Mouse (Mus musculus) frontal cortex, adult (tissue): ENCODE data around the gene Asb18.
A peak's percentile ranks its signal among the peaks of the same experiment; 100 is the strongest.

Experiments
- ATAC-seq: cut with Nextera tagmentation; 2 replicates; pipeline ENCODE4 v1.9.2; 2017; ENCODE audit warnings: mild to moderate bottlenecking, moderate library complexity, mixed read lengths; ENCODE audit not compliant: low TSS enrichment

Asb18 gene

DNA sequence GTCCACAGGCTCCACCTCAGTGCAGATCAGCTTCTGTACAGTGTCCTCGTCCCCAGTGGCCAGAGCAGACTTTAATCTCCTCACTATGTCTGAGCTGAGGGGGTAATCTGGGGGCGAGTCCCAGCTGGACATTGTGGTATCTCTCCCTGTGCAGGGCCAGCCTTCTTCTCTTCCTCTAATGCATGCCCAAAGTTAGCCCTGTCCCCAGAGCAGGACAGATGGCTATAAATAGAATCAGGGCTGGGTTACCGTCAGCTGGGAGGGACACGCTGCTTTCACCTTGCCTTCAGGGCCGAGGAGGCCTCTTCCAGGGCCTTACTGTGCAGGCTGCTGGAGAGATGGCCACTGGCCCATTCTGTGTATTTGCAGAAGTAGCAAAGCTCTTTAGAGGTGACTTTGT, at the start of gene Asb18:
Asb18 (minus strand) TSS at position 221 of the 400 bp plus-strand sequence.
- ATAC-seq, result no peak

DNA sequence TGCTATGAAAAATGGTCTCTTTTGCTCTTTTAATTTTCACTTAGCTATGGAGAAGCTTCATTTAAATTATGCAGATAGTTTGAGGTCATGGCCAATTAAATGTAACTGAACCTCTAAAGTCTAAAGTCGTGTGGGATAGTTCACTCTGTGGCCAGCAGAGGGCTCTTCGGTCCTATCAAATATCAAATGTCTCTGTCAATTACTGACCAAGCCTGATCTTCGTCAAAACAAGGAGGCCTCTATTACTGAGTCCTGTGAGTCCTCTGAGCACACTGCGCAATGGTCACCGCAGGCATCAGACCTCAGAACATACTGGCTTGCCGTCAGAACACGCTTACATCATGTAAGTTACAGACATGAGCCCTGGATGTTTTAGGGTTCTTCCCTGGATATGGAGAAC, 46.1 kb upstream of the Asb18 start:
- peak; percentile 76; the same call in 1 of the 2 replicates for ATAC-seq

DNA sequence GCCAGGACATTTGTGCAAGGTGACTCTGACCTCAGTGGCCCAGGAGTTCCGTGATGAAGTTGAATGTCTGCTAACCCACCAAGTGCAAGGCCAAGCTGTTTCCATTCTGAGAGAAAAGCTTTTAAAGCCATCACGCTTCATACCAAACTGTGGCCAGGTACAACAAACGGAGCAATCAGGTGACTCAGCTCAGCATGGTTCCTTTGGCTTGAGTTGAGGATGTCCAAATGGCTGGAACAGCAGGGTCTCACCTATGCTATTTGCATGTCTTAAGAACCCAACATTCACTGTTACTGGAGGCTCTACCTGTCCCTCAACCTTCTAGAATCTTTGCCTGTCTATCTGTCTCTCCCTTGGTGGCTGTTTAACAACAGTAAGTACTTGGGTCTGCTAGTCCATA, 45.6 kb upstream of the Asb18 start:
- no peak for ATAC-seq

DNA sequence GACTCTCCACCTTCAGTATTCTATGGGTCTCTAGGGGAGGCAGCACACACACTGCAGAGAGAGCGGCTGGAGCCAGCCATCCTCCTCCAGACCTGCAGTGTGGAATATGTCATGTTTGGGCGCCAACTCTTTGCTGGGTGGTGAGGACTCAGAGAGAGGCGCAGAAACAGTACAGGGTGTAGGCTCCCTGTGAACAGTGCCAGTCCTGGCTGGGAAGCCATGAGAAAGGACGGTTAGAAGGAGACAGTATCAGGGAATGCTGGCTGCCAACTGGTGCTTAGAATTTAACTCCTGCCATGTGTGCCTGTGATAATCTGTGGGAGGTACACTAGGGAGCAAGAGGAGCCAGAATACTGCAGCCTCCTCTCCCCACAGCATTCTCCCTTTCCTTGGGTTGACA, 40.5 kb upstream of the Asb18 start:
- peak; percentile 96 for ATAC-seq

DNA sequence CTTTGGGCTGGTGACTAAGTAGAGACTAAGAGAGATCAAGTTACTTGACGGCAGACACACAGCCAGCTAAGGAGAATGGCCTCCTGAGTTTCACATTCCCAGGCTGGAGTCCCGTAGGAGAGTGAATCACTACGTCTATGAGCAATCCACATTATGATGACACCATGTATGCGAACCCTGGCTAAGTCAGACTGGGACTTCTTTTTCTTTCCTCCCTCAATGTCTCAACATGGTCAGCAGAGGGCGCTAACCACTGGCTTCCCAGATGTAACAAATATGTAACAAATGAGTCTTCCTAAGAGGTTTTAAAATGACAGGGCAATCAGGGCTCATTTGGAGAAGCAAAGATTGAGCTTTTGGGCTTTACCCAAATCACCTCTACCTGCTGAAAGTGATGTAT, 36.9 kb upstream of the Asb18 start:
- peak; percentile 60; the same call in 1 of the 2 replicates for ATAC-seq

DNA sequence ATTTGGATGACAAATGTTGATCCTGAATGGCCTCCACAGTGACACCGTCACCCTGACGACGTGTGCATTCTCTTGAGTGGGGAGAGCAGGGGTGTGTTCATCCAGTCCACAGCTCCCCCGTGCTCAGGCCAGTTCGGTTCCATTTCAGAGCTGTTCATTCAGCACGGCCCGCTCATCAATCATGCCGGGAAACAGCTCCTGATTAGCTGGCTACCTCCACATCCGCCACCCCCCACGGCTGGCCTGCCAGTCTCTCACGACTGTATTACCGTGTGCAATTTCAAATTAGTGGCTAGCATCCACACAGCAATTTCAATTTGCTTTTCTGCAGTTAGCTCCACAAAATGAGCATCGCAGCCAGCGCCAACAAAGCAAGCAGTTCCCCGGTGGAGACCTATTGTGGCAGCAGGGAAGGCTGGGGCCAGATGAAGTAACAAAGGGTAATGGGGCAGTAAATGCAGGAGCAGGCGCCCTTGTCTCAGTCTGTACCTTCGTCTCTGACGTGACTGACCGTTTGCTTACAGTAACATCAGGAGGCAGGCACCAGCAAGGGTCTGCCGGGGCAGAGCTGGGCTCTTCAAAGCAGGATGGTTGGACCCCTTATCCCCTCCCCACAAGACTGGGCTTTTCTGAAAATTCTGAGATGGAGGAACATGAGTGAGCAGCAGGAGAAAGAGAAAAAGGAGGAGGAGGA, 35.7 kb upstream of the Asb18 start:
- ATAC-seq, result no peak

DNA sequence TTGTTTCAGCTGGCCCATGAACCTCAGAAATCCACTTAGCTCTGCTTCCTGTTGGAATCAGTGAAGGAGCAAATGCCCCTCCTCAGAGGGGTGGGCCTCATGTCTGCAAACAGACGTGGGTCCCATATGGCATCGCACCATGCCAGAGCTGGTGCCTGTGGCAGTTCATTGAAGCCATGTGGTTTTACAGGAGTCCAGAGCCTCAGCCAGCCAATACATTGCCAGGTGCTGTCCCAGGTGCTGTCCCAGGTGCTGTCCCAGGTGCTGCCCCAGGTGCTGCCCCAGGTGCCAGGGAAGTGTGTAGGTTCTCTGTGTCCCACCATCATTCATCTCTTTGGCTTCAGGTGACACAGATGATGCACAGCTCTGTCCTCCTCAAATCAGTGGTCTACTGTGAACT, 13.8 kb upstream of the Asb18 start:
- ATAC-seq, result no peak

DNA sequence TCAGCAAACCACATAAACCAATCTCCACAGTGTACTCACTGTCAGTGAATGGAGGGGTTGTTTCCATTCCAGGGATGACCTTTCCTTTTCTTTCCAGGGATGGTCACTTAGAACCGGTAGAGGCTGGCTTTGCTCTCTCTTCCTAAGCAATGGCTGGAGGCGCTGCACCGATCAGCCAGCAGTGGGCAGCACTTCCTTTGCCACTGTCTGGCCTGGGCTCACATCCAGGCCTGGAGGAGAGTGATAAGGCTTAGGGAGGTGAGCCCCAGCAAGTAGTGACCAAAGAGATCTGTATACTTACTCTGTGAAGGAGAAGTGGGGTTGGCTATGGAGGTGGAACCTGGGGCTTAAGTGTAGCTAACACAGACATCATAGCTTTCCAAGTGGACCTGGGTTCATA, 12.5 kb upstream of the Asb18 start:
- peak; percentile 67 for ATAC-seq

DNA sequence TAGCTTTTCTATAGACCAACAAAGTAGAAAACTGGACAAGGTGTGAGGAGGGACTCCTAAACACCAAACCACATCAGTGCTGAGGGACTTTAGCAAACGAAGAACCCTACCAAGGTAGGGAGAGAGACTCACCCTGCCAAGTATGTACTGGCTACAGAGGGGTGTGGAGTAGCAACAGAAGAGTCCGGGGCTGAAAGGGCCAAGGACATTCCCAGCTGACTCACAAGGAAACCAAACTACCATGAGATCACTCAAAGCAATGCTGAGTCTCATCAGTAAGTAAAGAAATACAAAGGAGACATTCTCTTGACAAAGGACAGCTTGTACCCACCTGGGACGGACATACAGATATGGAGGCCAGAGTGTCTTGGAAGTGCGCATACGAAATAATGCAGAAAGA, 5.9 kb upstream of the Asb18 start:
- no peak for ATAC-seq

DNA sequence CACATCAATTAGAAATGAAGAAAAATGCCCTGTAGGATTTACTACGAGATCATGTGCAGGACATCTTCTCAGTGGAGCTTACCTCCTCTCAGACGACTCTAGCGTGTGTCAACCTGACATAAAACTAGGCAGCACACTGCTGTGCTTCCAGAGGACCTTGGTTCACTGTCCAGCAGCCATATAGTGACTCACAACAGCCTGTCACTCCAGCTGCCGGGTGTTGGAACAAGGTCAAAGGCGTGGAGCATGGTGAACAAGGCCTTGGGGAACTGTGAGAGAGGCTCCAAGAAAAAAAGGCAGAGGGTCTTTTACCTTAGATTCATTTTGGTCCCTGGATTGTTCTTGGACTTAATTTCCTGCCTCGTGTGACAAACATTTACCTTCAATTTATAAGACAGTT, 3.6 kb upstream of the Asb18 start:
- ATAC-seq, result no peak

DNA sequence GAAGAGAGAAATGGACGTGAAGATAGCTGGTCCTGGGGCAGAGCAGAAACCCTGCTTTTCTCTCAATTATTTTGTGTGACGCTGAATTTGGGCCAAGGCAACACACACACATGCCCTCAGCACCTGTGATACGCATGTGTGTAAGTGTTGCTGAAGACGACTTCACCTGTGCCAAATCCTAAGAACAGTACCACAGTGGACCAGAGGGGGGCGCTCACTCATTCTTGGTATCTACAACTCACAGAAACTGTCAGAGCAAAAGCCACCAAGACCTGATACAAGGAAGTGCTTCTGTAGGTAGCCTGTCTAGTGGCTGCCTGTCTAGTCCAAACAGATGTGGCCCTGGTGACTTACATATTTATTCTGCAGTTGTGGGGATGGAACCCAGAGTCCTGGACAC, 1.2 kb downstream of the Asb18 start:
- ATAC-seq, result no peak

DNA sequence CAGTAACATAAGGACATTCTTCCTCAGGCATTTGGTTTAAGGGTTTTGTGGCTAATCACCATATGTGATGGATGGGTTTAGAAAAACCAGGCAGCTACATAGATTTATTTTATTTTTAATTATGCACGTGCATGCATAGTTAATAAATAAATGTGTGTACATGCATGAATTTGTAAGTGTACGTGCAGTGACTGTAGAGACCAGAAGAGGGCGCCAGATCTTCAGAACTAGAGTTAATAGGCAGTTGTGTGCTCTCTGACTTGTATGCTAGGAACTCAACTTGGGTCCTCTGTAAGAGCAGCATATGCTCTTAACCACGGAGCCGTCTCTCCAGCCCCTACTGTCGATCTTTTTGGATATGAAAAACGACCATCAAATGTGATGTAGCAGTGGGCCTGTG, 1.6 kb downstream of the Asb18 start:
- ATAC-seq, result no peak

DNA sequence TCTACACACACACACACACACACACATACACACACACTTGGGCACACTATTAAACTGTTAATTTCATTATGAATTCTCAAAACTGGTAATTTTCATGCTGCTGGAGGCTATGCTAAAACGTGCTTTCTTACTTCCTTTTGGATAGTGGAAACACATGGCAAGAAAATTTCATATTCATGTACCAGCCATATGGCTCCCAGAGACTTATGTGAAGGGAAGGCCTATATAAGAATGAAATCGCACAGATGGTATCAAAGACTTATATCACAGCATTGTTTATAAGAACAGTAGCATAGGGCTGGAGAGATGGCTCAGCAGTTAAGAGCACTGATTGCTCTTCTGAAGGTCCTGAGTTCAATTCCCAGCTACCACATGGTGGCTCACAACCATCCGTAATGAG, 2.3 kb downstream of the Asb18 start:
- ATAC-seq, result no peak

DNA sequence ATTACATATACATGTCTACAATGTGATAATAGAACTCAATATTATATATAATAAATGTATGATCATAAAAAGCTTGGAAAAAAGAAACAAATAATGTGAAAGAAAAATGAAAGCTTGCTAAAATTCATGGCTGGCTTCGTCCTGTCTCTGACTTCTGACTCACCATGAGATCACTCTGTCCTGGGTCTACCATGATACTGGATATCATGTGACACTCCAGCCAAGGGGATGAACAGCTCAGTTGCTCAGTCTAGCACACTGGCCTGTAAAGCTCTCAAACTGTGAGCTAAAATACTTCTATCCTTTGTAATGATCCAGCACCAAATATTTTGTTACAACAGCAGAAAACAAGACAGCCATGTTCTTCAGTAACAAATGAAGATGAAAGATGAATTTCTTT, 4.4 kb downstream of the Asb18 start:
- ATAC-seq, result no peak

DNA sequence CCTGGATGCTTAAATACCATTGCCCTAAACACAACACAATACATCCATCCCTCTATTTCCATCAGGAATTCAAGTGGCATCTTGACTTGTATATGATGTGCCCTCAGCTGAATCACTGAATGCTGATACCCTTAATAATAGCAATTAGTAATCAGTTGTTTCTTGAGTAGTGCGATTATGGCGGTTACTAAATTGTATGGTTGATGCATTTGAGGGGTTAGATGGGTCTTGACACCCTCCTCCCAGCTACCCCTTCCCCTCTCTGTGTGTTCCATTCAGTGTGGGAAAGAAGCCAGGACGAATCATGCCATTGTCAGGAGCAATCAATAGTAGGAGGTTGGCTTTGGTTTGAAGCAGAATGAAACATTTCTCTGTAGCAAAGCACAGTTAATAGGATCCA, 5.3 kb downstream of the Asb18 start:
- ATAC-seq, result no peak

DNA sequence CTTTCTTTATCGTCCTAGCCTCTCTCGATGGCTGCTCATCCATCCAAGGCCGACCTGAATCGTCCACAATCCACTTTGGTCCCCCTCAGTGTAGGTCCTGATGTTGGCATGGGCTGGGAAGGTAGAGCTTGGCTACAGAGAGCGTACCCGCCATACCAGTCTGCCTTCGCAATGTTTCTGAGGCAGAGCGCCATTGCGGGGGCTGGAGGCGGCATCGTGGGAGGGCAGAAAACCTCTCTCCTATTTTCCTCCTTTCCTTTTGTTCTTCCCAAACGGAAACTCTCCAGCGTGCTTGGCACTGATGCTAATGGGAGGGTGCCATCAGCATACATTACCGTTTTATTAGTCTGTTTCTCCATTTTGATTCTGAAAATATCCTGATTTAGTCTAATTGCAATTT, 7.8 kb downstream of the Asb18 start:
- peak; percentile 65 for ATAC-seq

DNA sequence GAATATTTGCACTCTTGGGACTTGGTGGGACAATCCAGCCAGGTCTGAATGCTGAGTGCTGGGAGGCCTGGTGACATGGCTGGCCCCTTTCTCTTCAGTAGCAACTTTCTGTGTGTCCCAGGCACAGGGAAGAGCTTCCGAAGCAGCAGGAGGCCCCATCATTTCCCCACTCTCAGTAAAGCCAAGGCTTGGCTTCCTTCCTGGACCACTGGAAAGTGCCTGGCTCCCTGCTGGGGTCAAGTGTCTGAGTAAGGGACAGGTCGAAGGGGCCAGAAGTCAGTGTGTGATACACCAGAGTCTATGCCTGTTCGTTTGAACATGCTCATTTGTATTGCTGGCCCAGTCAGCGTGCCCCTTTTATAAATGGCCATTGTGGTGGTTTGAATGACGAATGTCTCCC, 13.5 kb downstream of the Asb18 start:
- no peak for ATAC-seq

DNA sequence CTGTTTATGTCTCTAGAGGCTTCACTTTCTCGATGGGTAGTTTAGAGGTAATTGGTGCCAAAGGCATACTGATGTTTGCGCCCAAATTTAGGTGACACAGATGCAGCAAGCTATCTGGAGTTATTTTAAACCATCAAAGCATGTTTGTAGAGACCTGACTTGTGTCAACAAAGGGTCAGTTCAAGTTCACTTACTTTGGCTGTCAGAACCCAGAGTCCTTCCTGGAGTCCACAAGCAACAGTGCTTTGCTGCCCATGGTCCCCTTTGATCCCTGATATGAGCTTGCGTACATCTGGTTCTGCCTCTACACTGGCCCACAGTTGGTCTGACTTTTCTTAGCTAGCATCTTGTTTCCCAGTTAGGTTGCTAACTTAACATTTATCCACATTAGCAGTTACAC, 14.6 kb downstream of the Asb18 start:
- ATAC-seq, result no peak

DNA sequence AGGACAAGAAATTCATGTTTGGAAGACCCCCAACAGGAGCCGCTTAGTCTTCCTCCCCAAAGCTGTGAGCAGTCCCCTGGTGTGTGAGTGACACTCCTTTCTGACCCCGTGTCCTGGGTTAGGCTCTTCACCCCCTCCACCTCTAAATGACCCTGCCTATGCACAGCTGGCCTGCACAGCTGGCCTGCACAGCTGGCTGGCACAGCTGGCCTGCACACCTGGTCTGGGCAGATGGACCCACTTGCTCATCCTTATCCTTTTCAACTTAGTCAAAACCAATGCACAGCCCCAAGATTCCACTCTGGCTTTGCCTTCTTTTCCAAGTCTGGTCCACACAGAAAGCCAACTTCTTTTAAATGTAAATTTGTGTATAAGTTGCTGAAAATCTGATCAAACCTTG, 15.8 kb downstream of the Asb18 start:
- no peak for ATAC-seq

DNA sequence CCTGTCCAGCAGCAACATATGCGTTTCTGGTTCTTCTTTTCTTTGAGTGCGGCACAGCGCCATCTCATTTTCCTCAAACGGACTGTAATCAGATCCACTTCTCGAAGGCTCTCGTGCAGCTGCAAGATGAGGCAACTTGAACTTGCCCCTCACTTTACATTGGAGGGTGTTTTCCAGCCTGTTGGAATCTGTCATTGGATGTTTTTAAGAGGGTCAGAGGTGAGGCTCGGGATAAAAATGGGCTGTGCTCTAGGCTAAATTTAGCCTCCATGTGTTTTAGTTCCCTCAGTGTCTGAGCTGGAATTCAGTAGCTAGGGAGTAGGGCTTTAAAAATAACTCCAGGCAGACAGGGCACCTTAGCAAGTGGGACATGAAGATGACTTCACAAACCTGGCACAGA, 16.4 kb downstream of the Asb18 start:
- peak; percentile 67 for ATAC-seq

DNA sequence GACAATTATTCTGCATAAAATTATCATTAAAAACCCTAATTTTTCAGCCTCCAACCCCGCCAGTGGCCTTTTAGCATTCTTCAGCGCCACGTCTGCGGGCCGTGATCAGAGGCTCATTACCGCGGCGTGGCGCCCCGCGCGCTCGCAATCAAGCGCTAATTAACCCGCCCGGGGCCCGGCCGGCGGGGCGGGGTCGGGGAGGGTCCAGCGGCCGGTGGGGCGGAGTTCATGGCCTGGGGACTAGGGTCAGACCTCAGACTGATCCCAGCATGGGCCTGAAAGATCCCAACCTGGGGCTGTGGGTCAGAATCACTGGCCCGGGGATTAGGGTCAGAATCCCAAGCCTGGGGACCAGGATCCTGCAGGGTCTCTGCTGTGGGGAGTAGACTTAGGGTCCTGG, 22.2 kb downstream of the Asb18 start:
- ATAC-seq, result no peak

DNA sequence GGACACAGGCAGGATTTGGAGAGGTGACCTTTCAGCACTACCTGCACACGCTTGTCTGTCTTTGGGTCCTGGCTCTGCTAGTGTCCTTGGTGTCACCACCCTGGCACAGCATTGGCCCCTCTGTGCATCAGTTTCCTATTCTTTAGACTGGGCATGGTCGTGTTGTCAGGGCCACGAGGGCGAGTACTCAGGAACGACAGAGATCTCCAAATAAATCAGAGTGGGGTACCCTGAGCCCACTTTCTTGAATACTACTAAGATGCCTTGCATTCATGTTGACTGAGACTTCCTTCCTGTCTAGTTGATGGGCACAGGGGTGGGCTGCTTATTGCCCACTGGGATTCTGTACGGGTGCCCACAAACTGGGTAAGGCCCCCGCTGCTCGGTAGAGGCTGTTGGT, 37.2 kb downstream of the Asb18 start:
- ATAC-seq, result no peak

DNA sequence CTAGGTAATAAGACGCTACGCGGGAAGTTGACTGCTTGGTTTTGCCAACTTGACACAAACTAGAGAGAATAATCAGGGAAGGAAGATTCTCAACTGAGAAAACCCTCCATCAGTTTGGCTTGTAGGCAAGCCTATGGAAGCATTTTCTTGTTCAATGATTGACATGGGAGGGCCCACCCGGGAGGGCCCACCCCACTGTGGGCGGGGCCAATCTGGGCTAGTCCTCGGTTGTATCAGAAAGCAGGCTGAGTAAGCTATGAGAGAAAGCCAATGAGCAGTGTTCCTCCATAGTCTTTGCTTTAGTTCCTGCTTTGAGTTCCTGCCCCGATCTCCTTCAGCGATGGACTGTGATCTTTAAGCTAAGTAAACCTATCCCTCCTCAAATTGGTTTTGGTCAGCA, 38.1 kb downstream of the Asb18 start:
- ATAC-seq, result no peak

DNA sequence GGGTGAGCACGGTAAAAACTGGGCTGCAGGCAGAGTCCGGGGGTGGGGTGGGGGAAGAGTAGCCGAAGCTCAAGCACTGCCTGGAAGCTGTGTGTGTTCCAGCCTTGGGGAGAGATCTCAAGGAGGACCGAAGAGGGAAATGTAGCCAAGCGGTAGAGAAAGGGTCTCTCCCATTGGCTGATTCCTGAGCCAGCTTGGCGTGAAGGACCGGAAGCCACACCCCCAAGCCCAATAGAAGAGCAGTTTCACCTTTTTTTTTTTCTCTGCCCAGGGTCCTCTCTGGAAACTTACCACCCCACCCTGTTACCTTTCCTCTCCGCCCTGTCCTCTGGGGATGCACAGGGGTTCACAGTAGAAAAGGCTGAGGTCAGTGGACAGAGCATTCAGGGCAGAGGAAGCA, 39.9 kb downstream of the Asb18 start:
- ATAC-seq, result no peak

DNA sequence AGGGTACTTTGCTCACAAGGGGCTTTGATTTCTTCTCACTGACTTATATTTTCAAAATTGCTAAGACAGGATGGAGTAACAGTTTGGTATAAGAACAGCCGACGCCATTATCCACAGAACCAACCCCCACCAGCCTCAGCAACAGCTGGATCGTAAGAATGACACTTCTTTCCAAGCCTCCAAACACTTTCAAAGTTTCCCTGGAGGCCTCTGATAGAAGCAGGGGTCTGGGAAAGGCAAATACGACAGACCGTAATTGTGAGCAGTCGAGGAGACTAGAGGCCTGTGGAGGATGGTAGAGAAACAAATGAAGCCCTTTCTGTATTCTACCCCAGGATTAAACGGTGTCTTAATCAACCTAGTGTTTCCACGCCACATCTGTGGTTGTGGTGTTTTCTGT, 42.6 kb downstream of the Asb18 start:
- ATAC-seq, result no peak
